Mouse (Mus musculus) left cerebral cortex, adult 8-10 months (tissue): ENCODE data around the gene Nfe2l3. TPM values are rescaled to one million over a fixed set of nuclear protein-coding genes. Genes with fewer than 3 reads are reported as not detected.

Experiments used
- DNase-seq, 2 experiments: peaks; one replicate each; pipeline ENCODE4 v3.0.0; 2022; ENCODE audit warnings: low spot score in 2 of 2
- total RNA-seq, 4 experiments: library from RNA; stranded (reverse); gene quantifications; 2 replicates each; pipeline ENCODE4 v1.2.4; 2022

The Nfe2l3 gene
- total RNA-seq, 4 experiments from 2014 or later = 2.8 to 5.7 (median 4.5) TPM

- DNase-seq = no peak
Observed at GRCm38 (mm10) chr6:51442191-51442835, 9.8 kb downstream of the Nfe2l3 start.

- DNase-seq = no peak
Observed at GRCm38 (mm10) chr6:51452927-51453503, 20.5 kb downstream of the Nfe2l3 start.

- DNase-seq = no peak
Observed at GRCm38 (mm10) chr6:51454949-51455348, 22.5 kb downstream of the Nfe2l3 start.

- no peak for DNase-seq
Observed at GRCm38 (mm10) chr6:51456198-51456597, 23.7 kb downstream of the Nfe2l3 start.

GRCm38 (mm10) chr6:51457283-51457682 lies 24.8 kb downstream of the Nfe2l3 start:
- no peak for DNase-seq

- DNase-seq = no peak
Observed at GRCm38 (mm10) chr6:51457770-51458387, 25.4 kb downstream of the Nfe2l3 start.

GRCm38 (mm10) chr6:51458925-51459312 lies 26.4 kb downstream of the Nfe2l3 start:
- no peak for DNase-seq

GRCm38 (mm10) chr6:51459313-51460020 lies 27.0 kb downstream of the Nfe2l3 start:
- DNase-seq = no peak

- no peak for DNase-seq
Observed at GRCm38 (mm10) chr6:51460021-51460360, 27.5 kb downstream of the Nfe2l3 start.

- DNase-seq = no peak
Observed at GRCm38 (mm10) chr6:51460363-51460762, 27.9 kb downstream of the Nfe2l3 start.

- DNase-seq = no peak
Observed at GRCm38 (mm10) chr6:51467649-51468048, 35.2 kb downstream of the Nfe2l3 start.

GRCm38 (mm10) chr6:51468891-51469561 lies 36.6 kb downstream of the Nfe2l3 start:
- DNase-seq = peak; percentile 53 to 69

GRCm38 (mm10) chr6:51469715-51470310 lies 37.3 kb downstream of the Nfe2l3 start, which contains the start of gene Hnrnpa2b1:
Gene Hnrnpa2b1 (minus strand): TSS chr6:51469894.
- peak; percentile 96 to 100 for DNase-seq

- peak; percentile 74 to 82 for DNase-seq
Observed at GRCm38 (mm10) chr6:51470311-51471178, 38.1 kb downstream of the Nfe2l3 start, which contains the start of gene Cbx3. Gene Cbx3 (plus strand): TSS chr6:51470360.

GRCm38 (mm10) chr6:51471179-51471505 lies 38.7 kb downstream of the Nfe2l3 start:
- no peak for DNase-seq

GRCm38 (mm10) chr6:51471782-51472181 lies 39.3 kb downstream of the Nfe2l3 start:
- DNase-seq = no peak

- no peak for DNase-seq
Observed at GRCm38 (mm10) chr6:51472213-51472612, 39.7 kb downstream of the Nfe2l3 start.

- DNase-seq = no peak
Observed at GRCm38 (mm10) chr6:51479136-51479731, 46.8 kb downstream of the Nfe2l3 start.

- no peak for DNase-seq
Observed at GRCm38 (mm10) chr6:51481548-51481947, 49.1 kb downstream of the Nfe2l3 start.

GRCm38 (mm10) chr6:51483861-51484260 lies 51.4 kb downstream of the Nfe2l3 start:
- DNase-seq = no peak
